Mouse (Mus musculus) spleen, adult 2 months (tissue): ENCODE measurements around the gene Lect2. TPM values are rescaled to one million over a fixed set of nuclear protein-coding genes. Genes with fewer than 3 reads are reported as not detected.

ENCODE experiments used
- DNase-seq, 2 experiments: peaks; one replicate each; pipeline versions ENCODE4 v3.0.0 to v3.0.0-alpha.2; 2012 to 2021; ENCODE audit warnings: low spot score in 2 of 2, low read depth in 1 of 2
- H3K27ac ChIP-seq: fragments of 200-500 bp; 2 replicates; pipeline ENCODE4 v1.5.1; 2012; ENCODE audit warnings: low read length, inconsistent platforms; ENCODE audit not compliant: insufficient read depth
- H3K27me3 ChIP-seq: fragments of 200-500 bp; 2 replicates; pipeline ENCODE4 v1.6.1; 2012; ENCODE audit warnings: mild to moderate bottlenecking, moderate library complexity, low read length, inconsistent platforms; ENCODE audit not compliant: control insufficient read depth, insufficient read depth
- H3K36me3 ChIP-seq: fragments of 200-500 bp; 2 replicates; pipeline ENCODE4 v1.6.1; 2012; ENCODE audit warnings: mild to moderate bottlenecking, low read length, inconsistent platforms; ENCODE audit not compliant: control insufficient read depth, insufficient read depth
- H3K4me1 ChIP-seq: fragments of 200-500 bp; 2 replicates; pipeline ENCODE4 v1.6.1; 2011; ENCODE audit warnings: inconsistent platforms; ENCODE audit not compliant: control insufficient read depth, insufficient read depth, insufficient read length
- H3K4me3 ChIP-seq: fragments of 200-500 bp; 2 replicates; pipeline ENCODE4 v1.5.1; 2011; ENCODE audit warnings: mild to moderate bottlenecking, inconsistent platforms; ENCODE audit not compliant: insufficient read depth, insufficient read length; ENCODE audit errors: extremely low read depth
- CTCF ChIP-seq: fragments of 200-500 bp; IDR thresholded peaks from 2 replicates; pipeline ENCODE4 v1.5.1; 2011; ENCODE audit warnings: mild to moderate bottlenecking, inconsistent platforms; ENCODE audit not compliant: insufficient read depth, insufficient read length, insufficient replicate concordance; ENCODE audit errors: extremely low read depth
- POLR2A ChIP-seq: fragments of 200-500 bp; IDR thresholded peaks from 2 replicates; pipeline ENCODE4 v1.6.1; 2011; ENCODE audit warnings: low read depth, low read length, inconsistent platforms
- WGBS: fragments of 180-500 bp; shearing (Covaris S2); methylation state at CpG from one replicate; pipeline ENCODE4 v1.1.7; 2018; 5-methylcytosine and 5-hydroxymethylcytosine counted together
- polyA plus RNA-seq: library from polyadenylated mRNA; depleted of rRNA; stranded (reverse); fragments of >200 nt; gene quantifications from 2 replicates; pipeline ENCODE4 v1.2.3, GENCODE M21; 2012

Lect2 gene
- polyA plus RNA-seq, 1 experiment: not detected

DNA sequence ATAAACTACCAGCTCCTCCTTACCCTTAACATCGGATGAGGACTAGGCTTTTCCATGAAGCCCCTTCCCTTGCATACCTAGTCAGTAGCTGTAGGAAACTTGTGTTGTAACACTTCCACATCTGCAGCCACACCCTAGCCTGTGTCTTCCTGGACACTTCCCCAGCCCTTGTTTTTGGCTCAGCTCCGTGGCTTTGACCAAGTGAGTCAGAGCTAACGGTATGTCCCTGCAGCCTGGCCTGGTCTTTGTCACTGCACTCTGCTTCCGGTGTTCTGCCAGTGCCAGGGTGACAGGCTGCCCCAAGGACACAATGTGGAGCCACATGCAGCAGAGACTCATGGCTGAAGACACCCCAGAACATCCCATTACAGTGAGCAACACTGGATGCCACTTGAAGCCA is 1.1 kb upstream of the Lect2 start:
- no peak overlapping the region for H3K27ac ChIP-seq
- DNase-seq: no peak
- WGBS: 33% methylated on average over 4 of the region's 4 CpGs

DNA sequence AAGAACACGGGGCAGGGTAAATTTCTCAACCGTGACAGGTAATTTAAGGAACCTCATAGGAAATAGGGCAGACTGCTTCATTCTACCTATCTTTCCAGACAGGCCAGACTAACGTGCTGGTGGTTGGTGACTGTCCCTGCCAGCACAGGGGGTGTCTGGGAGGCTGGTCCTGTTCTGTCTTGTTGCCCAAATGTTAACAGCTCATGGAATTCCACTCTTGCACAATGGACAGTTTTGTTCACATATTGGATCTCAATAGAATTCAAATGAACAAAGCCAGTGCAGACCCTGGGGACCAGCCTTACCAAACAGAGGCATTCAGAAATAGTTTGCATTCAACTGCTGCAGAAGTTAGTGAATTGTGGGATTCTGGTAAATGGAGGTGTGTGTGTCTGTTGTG is 3.3 kb downstream of the Lect2 start:
- DNase-seq: no peak
- TF ChIP-seq CTCF (no peak), POLR2A (no peak)
- Histone ChIP-seq H3K27me3 (no peaks in the 10 kb centered on the region), H3K4me3 (no peak overlapping the region), H3K36me3 (no peaks in the 10 kb centered on the region), H3K27ac (no peak overlapping the region), H3K4me1 (no peaks in the 10 kb centered on the region)
- 66% methylated on average over 3 of the region's 3 CpGs for WGBS

More for the DNA sequence above, 1.1 kb upstream of the Lect2 start:
- H3K27me3 ChIP-seq: no peaks in the 10 kb centered on the region
- no peaks in the 10 kb centered on the region for H3K4me1 ChIP-seq
- TF ChIP-seq POLR2A (no peak), CTCF (no peak)
- no peaks in the 10 kb centered on the region for H3K36me3 ChIP-seq
- H3K4me3 ChIP-seq: no peak overlapping the region

DNA sequence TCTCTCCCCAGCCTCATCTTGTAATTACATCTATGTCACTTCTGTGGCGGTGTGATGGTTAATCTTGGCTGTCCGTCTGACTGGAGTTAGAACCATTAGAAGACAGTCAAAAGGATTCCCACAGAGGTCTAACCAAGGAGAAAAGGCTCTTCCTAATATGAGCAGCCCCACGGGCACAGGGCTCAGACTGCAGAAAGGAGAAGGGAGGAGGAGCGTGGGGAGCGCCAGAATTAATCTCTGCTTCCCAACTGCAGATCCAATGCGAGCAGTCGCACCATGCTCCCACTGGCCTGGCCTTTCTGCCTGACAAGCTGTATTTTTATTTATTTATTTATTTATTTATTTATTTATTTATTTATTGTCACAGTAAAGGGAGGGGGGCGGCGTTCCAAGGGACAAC is 4.5 kb downstream of the Lect2 start:
- TF ChIP-seq POLR2A: no peak
- TF ChIP-seq CTCF: no peak
- no peak overlapping the region for H3K27ac ChIP-seq
- no peaks in the 10 kb centered on the region for H3K27me3 ChIP-seq
- no peak overlapping the region for H3K4me3 ChIP-seq
- no peak for DNase-seq
- no peaks in the 10 kb centered on the region for H3K4me1 ChIP-seq
- H3K36me3 ChIP-seq: no peaks in the 10 kb centered on the region
- 91% methylated on average over 9 of the region's 9 CpGs for WGBS

DNA sequence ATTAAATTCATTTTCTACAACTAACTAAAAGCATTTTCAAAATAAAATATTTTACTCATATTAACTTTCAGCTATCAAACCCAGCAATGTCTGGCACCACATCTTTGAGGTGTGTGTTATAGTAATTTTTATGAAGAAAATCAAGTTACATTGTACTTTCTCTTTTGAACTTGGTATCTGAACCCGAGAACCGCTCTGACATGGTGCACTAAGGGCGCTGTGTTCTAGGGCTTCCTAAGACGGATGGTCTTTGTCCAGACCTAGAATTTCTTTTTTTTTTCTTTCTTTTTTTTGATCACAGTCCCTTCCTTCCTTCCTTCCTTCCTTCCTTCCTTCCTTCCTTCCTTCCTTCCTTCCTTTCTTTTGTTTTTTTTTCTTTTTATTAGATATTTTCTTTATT is 8.5 kb downstream of the Lect2 start:
- DNase-seq: peak in 1 of 2 experiments; percentile 29

DNA sequence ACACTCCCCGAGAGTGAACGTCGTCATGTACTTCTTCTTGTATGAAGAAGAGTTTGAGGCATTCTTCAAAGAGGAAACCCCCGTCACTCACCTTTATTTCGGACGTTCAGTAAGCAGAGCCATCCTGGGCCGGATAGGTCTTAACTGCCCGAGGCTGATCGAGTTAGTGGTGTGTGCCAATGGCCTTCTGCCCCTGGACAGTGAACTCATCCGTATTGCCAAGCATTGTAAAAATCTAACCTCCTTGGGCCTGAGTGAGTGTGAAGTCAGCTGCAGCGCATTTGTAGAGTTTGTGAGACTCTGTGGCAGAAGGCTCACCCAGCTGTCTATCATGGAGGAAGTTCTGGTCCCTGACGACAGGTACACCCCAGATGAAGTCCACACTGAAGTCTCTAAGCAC is 11.3 kb downstream of the Lect2 start:
- DNase-seq: no peak
- Histone ChIP-seq H3K4me1 (no peaks in the 10 kb centered on the region), H3K27me3 (no peaks in the 10 kb centered on the region), H3K36me3 (no peaks in the 10 kb centered on the region), H3K4me3 (no peak overlapping the region), H3K27ac (no peak overlapping the region)
- 85% methylated on average over 12 of the region's 12 CpGs for WGBS
- no peak for TF ChIP-seq CTCF
- TF ChIP-seq POLR2A: no peak

More for the DNA sequence above, 8.5 kb downstream of the Lect2 start:
- H3K36me3 ChIP-seq: no peaks in the 10 kb centered on the region
- no peak for TF ChIP-seq POLR2A
- TF ChIP-seq CTCF: no peak
- WGBS: 87% methylated on average over 4 of the region's 4 CpGs
- no peak overlapping the region for H3K4me3 ChIP-seq
- H3K27me3 ChIP-seq: no peaks in the 10 kb centered on the region
- no peak overlapping the region for H3K27ac ChIP-seq
- H3K4me1 ChIP-seq: no peaks in the 10 kb centered on the region

DNA sequence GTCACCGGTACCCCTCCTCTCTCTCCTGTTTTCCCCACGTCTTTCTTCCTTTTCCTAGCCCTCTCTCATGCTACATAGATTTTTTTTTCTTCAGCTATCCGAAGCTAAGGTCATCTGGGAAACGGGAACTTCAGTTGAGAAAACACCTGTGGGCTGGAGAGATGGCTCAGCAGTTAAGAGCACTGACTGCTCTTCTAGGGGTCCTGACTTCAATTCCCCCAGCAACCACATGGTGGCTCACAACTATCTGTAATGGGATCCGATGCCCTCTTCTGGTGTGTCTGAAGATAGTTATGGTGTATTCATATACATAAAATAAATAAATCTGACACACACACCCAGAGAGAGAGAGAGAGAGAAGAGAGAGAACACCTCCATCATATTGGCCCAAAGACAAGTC is 12.7 kb downstream of the Lect2 start:
- H3K4me1 ChIP-seq: no peaks in the 10 kb centered on the region
- no peak for TF ChIP-seq POLR2A
- no peak for TF ChIP-seq CTCF
- no peak for DNase-seq
- no peaks in the 10 kb centered on the region for H3K27me3 ChIP-seq
- no peak overlapping the region for H3K4me3 ChIP-seq
- no peaks in the 10 kb centered on the region for H3K36me3 ChIP-seq
- WGBS: 81% methylated on average over 5 of the region's 5 CpGs
- no peak overlapping the region for H3K27ac ChIP-seq

DNA sequence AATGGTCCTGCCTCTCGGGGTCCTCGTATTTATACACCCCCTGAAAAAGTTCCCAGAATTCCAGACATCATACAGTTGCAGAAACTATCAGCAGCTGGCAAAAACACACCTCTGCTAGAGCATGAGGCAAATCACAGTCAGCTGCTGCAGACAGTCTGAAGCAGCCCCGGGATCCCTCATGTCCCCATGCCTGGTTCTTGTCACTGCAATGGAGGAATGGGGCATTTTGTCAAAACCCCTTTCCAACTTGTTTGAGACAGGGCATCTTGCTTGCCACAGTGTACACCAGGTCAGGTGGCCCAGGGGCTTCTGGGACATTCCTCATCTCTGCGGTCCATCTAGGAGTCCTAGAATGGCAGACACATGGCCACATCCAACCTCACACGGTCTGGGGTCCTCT is 13.4 kb downstream of the Lect2 start:
- 83% methylated on average over 5 of the region's 5 CpGs for WGBS
- Histone ChIP-seq H3K27ac (no peak overlapping the region), H3K36me3 (no peaks in the 10 kb centered on the region), H3K27me3 (no peaks in the 10 kb centered on the region), H3K4me3 (no peak overlapping the region), H3K4me1 (no peaks in the 10 kb centered on the region)
- TF ChIP-seq CTCF (no peak), POLR2A (no peak)
- DNase-seq: no peak
